Mouse (Mus musculus): Measurements from ENCODE around the gene Trcg1.

Gene Trcg1

DNA sequence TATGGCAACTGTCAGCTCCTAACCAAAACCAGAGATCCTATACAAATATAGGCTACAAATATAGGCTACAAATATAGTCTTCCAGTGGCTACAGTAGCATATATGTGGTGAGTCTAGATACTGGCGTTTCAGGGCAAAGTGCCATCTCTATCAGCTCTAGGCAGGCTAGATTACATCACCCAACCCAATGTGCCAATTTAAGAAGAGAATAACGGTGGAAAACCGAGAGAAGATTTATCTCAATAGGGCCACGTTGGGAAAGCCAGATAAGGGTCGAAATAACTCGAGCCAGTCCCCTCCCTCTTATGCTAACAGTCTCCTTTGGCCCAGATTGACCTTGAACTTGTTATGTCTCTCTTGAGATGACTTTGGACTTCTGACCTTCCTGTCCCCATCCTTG is 3.2 kb upstream of the Trcg1 start:
- DNase-seq: no peak

GRCm38 (mm10) chr9:57233767-57234166 is 2.6 kb upstream of the Trcg1 start:
- no peak for DNase-seq

DNA sequence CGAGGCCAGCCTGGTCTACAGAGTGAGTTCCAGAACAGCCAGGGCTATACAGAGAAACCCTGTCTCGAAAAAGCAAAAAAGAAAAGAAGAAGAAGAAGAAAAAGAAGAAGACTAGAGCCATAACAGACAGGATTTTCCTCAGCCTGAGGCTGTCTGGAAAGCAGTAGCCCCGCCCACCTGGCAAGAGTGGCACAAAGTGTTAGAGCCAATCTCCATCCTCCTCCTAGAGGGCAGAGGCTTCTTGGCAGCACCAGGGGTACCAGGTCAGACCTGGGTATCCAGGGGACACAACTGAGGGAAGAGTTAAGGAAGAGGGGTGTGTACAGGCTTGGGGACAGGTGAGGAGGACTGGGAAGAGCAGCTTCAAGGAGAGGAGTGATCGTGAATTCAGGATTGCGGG is 1.3 kb downstream of the Trcg1 start:
- DNase-seq: no peak

DNA sequence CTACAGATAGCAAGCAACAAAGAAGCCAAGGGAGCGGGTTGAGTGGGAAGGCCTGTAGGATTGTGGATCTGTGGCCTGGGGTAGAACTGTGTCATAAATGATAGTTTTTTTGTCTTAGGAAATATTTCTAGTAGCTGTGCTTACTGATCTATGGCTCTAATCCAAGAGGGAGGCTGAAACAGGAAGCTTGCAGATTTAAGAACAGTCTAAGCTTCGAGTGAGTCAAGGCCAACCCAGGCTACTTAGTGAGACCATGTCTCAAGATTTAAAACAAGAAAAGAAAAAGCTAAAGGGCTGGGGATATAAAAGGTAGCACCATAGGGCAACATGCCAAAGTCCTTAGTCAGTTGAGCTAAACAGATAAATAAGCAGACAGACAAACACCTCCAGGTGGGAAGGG is 1.9 kb downstream of the Trcg1 start:
- DNase-seq: no peak

DNA sequence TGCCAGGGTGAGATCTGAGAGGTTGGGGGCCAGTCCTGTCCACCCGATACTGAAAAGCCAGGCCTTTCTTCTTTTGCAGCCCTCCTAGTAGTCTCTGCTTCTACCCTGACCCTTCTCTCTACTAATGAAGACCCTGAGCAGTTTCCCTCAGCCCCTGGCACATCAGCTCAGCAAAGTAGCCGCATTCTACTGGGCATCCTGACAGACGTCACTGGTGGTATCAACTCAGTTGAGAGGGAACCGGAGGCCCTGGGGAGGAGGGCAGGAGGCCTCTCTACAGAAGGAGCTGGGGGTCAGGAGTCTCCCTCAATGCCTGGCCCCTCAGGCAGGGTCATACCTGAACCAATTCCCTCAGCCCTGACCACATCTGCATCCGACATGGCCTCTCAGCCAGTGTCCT is 4.8 kb downstream of the Trcg1 start:
- no peak for DNase-seq

DNA sequence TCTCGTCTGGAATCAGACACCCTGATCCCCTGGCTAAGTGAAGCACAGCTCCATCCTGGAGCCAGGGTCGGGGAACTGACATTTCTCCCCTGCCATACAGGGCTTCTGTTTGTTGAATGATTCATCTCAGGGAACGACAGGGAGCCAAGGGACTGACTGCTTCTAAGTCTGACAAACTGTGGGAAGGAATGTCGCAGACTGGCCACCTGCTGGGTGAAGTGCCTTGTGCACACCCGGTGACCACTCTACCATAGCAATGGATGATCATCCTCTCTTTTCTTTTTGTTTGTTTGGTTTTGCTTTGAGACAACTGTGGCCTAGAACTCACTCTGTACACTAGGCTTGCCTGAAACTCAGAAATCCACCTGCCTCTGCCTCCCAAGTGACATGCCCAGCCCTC is 6.6 kb downstream of the Trcg1 start:
- no peak for DNase-seq

- DNase-seq: no peak
Measured at GRCm38 (mm10) chr9:57244106-57244685, 7.8 kb downstream of the Trcg1 start.

GRCm38 (mm10) chr9:57246482-57246881 is 10.1 kb downstream of the Trcg1 start:
- no peak for DNase-seq

DNA sequence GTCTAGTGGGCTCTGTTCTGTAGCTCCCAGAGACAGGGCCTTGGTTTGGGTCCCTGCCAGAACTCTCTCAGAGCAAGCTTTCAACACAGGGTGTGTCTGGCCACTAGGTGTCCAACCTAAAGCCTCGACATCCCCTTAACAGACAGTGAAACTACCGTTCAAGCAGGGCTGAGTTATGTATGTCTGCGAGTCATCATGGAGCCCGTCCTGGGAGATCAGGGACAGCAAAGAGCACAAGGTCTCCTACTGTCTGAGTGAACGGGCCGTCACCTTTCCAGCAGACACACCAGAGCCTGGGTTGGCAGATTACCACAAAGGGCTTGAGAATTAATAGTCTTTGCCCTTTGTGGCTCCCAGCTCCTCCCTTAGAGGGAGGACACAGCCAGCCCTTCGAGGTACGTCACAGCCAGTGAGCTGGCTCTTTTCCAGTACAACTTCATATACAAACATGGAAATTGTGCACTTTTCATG is 10.9 kb downstream of the Trcg1 start:
- no peak for DNase-seq

DNA sequence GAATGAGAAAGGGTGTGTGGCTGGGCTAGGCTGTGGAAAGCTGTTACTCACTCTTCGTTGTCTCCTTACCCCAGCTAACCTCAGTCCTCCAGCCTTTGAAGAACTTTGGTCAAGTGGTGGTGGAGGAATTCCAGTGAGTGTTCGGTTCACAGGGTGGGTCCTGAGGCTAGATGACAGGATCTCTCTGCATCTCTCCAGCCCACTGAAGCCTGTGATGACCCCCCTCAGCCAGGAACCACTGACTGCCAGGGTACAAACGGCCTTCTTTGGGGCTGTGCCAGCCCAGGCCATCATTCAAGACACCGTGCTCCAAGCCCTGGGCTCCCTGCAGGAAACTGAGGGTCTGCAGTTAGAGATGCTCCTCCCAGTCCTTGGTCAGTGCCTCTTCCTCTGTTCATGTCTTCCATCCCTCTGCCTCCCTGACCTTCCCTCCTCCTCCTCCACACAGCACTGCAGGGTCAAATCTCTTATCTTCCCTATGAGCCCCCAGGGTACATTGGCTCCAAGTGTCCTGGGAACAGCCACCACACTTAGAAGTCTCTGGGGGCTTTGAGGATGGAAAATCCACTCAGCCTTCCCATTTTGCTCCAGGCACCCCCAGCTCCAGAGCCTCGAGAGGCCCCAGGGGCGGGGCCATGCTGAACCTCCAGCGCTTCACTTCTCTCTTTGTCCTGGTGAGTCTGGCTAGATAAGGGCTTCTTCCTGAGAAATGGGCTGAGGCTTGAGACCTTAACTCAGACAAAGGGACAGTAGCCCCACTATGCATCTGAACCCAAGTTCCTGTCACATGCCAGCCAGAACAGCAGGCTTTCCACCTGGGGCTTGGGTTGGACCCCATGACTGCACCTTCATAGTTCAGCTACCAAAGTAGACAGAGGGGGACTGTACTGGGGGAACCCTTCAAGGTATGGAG is 11.9 kb downstream of the Trcg1 start:
- DNase-seq: no peak

- no peak for DNase-seq
Measured at GRCm38 (mm10) chr9:57250026-57250425, 13.7 kb downstream of the Trcg1 start.

DNA sequence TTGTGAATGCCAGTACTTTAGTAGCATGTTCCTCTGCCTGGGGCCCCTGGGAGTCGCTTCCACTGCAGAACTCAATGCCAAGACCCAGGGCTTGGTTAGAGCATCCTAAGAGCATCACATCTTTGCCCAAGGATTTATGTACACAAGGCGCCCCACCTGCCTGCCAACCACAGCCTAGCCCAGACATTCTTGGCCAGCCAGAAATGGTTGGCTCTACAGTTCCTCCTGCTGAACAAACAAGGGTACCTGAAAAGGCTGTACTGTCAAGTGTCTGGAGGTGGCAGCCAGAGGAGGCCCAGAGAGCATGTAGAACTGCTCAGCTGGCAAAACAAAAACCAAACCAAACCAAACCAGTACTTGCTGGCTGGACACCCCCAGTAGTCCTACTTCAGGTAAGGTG is 14.8 kb downstream of the Trcg1 start:
- DNase-seq: no peak

DNA sequence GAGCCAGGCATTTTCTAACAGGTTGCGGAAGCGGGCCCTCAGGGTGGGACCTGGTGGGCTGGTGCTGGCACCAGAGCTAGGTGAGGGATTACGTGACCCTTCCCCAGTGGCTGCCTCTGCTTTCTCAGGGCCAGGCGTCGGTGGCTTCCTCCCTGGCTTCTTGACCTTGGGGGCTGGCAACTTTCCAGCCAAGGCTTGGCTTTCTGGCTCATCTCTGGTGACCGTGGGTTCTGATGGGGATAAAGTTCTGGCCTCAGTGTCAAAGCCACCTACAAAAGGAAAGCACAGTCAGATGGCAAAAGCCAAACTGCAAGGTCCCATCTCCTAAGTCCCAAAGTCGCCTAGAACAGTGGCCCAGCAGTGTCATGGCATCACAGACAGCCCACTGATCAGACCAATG is 17.7 kb downstream of the Trcg1 start:
- DNase-seq: no peak

DNA sequence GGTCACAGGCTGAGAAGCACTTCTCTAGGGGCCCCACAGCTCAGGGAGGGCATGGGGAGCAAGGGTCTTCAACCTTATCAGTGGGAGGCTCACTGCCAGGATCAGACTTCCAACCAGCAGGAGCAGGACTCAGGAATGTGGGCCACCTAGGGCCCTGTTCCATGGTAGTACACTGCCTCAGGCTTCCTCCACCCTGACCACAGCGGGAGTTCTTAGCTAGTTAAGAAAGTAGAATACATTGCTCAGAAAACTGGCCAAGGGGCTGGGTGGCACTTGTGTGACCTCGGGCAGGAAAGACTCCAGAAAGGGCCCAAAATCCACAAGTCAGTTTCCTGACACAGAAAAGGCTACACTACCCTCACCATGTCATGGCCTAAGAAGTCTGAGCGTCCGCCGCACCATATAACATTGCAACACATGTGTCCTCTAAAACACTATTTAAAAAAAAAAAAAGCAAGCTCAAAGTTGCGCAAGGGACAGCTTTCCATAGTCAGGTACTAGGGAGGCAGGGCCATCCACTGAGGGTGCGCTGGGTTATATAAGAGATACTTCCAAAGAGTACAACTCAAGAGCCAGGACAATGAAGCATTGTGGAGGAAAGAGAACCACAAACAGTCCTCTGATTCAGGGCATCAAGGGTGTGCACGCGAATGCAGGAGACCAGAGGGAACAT is 18.6 kb downstream of the Trcg1 start:
- DNase-seq: no peak

GRCm38 (mm10) chr9:57256309-57256708 is 20.0 kb downstream of the Trcg1 start:
- no peak for DNase-seq

DNA sequence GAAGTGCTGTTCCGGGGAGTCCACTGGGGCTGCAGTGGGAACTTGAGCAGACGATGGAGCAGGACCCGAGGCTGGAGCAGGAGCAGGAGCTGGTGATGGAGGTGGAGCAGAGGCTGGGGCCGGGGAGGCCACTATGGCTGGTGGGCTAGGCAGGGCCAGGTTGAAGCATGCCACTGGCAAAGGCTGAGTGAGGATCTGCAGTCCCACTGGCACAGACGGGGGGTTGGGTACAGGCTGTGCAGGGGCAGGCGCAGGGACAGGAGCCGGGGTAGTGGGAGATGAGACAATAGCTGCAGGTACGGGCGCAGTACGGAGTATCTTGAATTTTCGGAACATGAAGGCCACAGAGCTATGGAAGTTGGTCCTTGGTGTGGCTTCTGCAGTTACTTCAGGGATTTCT is 20.5 kb downstream of the Trcg1 start:
- DNase-seq: no peak

DNA sequence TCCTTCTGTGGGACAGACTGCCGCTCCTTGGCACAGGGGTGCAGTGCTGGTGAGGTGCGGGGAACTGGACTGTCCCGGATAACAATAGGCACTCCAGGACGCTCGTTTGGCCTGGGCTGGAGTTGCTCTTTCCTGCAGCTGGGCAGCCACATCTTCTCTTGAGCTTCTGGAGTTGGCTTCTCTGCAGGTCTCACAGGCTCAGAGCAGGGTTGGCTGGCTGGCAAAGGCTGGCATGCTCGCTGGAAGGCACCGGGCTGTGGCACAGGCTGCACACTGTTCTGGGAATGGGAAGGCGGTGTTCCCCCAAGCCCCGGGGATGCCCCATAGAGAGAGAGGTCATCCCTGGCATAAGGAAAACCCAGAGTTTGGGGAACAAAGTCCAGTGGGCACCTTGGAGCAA is 21.3 kb downstream of the Trcg1 start:
- no peak for DNase-seq

DNA sequence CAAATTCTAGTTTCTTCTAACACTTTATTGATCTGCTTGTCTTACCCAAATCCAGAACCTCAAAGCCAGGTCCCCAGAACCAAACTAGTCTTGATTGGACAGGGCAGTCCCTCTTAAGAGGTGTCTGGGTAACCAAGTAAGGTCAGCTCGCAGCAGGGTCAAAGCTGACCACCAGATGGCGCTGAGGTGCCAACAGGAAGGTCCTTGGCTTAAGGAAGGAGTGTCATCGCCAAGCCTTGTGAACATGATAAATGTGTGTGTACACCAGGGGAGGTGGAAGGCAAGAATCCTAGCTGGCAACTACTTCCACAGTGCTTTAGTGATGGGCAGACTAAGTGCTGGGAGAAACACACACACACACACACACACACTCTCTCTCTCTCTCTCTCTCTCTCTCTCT is 23.4 kb downstream of the Trcg1 start:
- DNase-seq: peak; percentile 81 to 95

GRCm38 (mm10) chr9:57260940-57261339 is 24.6 kb downstream of the Trcg1 start:
- no peak for DNase-seq

- DNase-seq: peak; percentile 58 to 61
Measured at GRCm38 (mm10) chr9:57261516-57261912, 25.2 kb downstream of the Trcg1 start.

DNA sequence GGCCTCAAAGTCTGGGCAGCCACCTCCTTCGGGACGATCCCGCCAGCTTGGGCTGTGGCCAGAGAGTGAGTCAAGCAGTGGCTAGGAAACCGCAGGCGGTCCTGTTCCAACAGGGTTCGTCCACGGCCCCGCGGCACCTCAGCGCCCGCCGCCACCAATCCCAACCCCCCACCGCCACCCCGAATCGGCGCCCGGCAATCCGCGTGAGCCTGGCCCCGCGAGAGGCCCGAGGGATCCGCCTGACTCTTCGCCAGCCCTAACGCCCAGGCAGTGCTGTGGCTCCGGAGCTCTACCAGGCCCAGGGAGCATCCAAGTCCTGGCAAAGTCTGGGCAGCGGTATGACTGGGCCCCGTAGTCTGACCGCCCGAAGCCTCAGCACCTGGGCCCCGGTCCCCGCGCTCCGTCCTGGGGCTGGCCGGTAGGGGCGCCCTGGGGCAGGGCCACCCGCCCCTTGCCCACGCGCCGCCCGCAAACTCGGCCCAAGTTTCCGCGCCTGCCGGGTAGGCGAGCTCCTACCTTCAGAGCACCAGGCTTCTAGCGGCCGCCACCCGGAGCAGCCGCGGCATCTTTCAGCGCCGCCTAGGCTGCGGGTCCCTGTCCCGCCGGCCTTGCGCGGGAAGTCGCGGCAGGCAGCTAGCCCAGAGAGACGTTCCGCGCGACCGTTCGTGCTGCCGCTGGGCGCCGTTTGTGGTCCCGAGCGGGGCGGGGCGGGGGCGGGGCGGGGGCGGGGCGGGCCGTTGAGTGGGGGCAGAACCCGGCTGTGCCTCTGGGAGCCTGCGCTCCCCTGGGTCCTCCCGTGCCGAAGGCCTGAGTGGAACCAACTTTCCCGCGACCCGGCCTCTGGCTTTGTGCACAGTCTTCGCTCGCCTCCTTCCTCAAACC is 25.8 kb downstream of the Trcg1 start, which contains the start of gene 1700017B05Rik:
Gene 1700017B05Rik (minus strand): TSS at position 700 of the 882 bp plus-strand sequence.
- DNase-seq: peak; percentile 72 to 84

- DNase-seq: no peak
Measured at GRCm38 (mm10) chr9:57262795-57263684, 26.7 kb downstream of the Trcg1 start.
